Mouse (Mus musculus) urinary bladder, adult 2 months (tissue): ENCODE data around the gene Rps27l. TPM values are rescaled to one million over a fixed set of nuclear protein-coding genes. Genes with fewer than 3 reads are reported as not detected.

Experiments used
- DNase-seq: peaks from one replicate; pipeline ENCODE4 v3.0.0; 2022; ENCODE audit warnings: low spot score
- polyA plus RNA-seq: library from polyadenylated mRNA; depleted of rRNA; stranded (reverse); fragments of >200 nt; gene quantifications from 2 replicates; pipeline ENCODE4 v1.2.3, GENCODE M21; 2012

Gene Rps27l
- polyA plus RNA-seq, 1 experiment: 343 TPM

DNA sequence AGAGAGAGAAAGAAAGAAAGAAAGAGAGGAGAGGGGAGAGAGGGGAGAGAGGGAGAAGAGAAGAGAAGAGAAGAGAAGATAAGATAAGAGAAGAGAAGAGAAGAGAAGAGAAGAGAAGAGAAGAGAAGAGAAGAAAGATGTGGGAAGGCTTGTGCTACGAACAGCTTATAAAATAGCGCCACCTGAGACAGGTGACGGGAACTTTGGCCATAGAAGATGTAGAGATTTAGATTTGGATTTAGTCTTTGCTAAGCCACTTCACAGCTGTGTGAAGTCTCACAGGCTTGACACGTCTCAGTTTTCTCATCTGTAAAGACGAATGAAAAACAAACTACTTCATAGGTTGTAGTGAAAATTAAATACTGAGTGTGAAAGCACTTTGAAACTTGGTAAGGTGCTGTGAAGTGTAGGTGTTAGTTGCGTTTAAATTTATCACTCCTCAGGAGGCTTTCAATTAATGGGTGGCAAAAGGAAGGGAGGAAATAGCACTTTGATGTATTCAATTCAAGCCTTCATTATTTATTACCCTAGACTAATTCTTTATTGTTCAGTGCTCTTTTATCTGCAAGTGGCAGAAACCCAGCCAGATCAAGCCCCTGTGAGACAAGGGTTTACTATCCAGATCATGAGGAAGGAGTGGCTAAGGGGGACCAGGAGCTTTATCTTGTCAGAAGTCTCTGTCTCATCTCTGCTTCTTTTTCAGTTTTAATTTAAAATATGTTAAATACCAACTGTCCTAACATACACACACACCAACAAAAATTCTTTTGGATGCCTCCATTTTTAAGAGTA, 25.2 kb upstream of the Rps27l start:
- DNase-seq: no peak

DNA sequence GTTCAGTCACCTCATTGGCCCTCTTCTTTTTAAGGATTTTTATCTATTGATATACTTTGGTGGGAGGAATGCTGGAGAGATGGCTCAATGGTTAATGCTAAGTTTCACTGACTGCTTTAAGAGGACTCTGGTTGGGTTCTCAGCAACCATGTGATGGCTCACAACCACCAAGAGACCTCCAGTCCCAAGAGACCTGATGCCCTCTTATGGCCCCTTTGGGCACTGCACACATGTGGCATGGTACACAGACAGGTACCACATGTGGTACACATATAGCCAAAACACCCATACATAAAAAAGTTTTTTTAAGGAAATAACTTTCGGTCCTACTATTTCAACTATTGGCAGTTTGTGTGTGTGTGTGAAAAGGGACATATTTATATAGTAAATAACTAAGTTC, 23.8 kb upstream of the Rps27l start:
- no peak for DNase-seq

DNA sequence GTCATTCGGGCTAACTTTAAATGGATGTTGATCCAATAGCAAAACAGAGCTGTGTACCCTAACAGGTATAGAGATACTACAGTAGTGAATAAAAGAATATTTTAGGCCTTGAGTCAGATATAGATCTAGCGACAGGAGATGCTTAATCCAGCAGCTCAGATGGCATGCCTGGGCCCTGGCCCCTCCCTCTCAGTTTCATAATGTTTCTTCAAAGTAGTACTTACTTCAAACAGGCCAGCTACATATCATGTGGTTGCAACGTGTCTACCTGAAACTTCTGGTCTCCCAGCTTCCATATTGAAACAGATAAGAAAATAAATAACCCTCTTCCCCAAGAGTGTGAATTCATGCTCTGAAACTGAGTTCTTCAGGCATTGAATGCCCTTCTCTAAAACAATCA, 20.0 kb upstream of the Rps27l start:
- DNase-seq: no peak

GRCm38 (mm10) chr9:66927696-66928402, 18.0 kb upstream of the Rps27l start:
- no peak for DNase-seq

DNA sequence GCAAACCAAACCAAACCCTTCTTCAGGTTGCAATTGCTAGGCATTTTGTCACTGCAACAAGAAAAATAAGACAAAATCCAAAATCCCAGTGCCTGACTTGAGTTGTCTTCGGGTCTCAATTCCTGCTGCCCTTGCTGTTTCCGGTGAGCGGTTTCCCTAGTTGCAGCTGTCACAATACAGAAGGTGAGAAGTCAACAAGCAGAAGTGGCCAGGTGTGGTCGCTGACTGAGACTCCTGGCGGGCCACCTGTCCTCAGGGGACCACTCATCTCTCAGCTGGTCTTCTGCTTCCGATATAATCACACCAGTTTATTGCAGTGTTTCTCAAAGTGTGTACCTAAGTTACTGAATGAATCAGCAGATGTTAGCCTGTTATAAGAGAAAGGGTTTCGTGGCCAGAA, 15.5 kb upstream of the Rps27l start:
- no peak for DNase-seq

- no peak for DNase-seq
Measured at GRCm38 (mm10) chr9:66933869-66934808, 11.7 kb upstream of the Rps27l start.

GRCm38 (mm10) chr9:66937507-66937906, 8.4 kb upstream of the Rps27l start:
- no peak for DNase-seq

- DNase-seq: no peak
Measured at GRCm38 (mm10) chr9:66938836-66939235, 7.0 kb upstream of the Rps27l start.

- DNase-seq: no peak
Measured at GRCm38 (mm10) chr9:66945161-66945560, 725 bp upstream of the Rps27l start.

GRCm38 (mm10) chr9:66948536-66948935, 2.6 kb downstream of the Rps27l start:
- DNase-seq: no peak

DNA sequence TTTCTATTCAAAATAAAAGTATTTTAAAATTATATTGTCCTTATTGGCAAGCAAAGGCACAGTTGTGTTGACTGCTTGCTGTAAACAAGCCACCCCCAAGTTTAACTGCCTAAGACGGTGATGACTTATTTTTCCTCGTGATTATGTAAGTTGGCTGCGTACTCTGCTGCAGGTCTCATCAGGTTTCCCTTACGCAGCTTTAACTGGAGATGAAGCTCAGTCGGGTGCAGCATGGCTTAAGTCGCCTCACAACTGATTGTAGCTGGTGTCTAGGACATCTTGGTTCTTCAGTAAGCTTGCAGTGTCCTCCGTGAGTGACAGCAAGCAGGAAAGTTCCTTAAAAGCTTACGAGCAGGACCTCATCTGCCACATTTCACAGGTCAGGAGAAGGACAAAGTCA, 6.4 kb downstream of the Rps27l start:
- DNase-seq: no peak

DNA sequence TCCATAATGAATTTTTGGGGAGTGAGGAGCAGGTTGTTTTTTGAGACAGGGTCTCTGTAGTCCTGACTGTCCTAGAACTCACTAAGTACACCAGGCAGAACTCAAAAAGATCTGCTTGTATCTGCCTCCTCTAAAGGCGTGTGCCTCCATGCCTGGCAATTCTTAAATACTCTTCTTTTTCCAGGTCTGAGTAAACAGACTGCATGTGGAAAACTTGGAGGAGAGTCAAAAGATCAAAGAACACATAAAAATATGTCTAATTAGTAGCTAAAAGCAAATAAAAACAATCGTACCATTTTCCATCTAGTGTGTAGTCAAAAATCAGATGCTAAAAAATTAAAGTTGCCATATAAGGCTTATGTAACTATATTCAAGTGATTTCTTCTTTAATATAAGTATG, 7.0 kb downstream of the Rps27l start:
- DNase-seq: no peak

DNA sequence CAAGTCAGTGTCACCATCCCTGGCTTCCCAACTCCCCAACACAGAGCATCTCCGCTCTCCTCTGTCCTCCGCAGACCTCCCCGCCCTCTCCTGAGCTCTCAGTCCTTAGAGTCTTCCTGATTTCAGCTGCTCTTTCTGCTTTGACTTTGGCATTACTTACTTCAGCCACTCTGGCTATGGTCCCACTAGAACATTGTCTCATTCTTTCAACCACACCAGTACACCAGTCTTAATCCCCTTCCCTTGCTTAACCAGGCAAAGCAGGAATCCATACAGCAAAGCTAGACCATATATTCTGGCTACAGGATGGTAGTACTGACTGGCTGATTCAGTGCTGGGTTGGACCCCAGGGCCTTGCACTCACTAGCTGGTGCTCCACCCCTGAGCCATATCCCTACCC, 11.6 kb downstream of the Rps27l start:
- DNase-seq: no peak

DNA sequence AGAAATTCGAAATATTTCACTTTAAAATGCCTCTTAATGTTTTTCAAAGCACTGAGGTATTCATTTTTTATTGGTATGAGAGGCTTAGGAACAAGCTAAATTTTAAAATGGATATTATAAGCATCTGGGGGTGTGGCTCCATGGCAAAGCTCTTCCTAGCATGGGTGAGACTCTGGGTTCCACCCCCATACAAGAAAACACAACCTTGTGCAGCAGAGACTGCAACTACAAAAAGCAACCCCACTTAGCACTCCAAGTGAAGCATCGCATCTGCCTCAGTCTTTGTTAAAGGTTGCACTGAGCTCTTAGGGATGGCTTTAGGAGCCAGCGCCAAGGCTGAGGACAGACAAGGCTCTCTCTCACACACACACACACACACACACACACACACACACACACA, 15.6 kb downstream of the Rps27l start:
- DNase-seq: no peak

- no peak for DNase-seq
Measured at GRCm38 (mm10) chr9:66967492-66967891, 21.6 kb downstream of the Rps27l start.

DNA sequence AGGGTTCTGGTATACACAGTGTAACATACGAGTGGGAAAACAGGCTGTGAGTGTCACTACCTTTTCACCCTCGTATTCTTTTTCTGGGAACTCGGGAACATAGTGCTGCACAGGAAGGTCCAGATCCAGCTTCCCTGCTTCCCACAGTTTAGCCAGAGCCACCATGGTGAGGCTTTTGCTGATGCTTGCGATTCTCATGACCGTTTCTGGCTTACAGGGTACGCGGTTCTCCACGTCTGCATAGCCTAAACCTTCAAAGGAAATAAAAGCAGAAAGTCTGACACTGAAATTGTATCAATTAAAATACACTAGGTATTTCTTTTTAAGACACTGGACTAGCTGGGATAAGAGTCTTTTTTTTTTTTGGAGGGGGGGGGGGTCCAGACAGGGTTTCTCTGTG, 25.2 kb downstream of the Rps27l start:
- no peak for DNase-seq

DNA sequence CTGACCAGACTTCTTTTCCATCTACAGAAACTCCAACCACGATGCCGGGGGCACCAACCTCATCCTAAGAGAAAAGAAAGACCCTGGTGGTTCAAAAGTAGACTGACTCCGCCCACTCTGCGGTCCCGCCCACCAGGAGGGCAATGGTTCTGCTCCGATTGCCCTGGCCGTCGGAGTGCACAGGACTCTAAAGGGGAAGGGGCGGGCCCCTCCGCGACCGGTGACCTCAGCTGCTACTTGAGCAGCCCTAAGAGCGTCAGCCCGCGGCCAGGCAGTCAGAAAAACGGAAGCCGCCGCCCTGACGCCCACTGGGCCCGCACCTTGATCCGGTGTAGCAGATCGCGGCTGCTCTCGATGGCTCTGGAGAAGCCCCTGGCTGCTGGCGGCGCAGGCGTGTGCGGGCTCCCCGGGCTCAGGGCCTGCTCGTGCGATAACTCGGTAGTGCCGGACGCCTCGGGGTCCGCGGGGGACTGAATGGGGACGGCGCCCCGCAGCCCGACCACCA, 28.9 kb downstream of the Rps27l start:
- no peak for DNase-seq

GRCm38 (mm10) chr9:66975239-66975645, 29.4 kb downstream of the Rps27l start, which contains the start of gene Lactb:
TSS of gene Lactb (minus strand) at chr9:66975484.
- DNase-seq: peak; percentile 87

- no peak for DNase-seq
Measured at GRCm38 (mm10) chr9:66977121-66977520, 31.2 kb downstream of the Rps27l start.

DNA sequence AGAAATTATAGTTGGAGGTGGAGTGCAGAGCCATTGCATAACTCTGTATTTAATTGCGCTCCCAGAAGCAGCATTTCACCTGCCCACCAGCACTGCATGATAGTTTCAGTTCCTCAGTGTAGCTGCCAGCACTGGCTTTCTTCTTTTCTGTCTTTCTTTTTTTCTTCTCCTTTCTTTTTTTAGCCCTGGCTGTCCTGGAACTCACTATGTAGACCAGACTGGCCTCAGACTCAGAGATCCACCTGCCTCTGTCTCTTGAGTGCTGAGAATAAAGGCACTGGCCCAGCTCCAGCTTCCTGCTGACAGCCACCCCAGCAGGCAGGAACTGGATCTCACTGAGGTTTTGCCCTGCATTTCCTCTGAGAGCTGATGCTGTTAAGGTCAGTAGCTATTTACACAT, 32.1 kb downstream of the Rps27l start:
- DNase-seq: no peak

- DNase-seq: no peak
Measured at GRCm38 (mm10) chr9:66978468-66978867, 32.6 kb downstream of the Rps27l start.

DNA sequence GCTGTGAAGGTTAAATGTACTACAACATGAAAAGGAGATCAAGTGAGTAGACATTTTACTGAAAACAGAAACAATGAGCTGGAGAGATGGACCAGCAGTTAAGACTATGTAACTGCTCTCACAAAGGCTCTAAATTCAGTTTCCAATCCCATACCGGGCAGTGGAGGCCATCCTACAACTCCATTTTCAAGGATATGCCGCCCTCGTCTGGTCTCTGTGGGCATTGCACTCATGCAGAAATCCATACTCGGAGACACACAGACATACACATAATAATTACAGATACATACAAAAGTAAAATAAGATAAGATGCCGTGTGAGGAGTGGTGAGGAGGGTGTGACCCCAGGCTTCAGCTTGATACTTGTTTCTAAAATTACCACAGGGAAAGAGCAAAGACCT, 34.6 kb downstream of the Rps27l start:
- peak; percentile 42 for DNase-seq
